Mouse (Mus musculus): ENCODE results near the gene Tnp1. TPM values are rescaled to one million over a fixed set of nuclear protein-coding genes. Genes with fewer than 3 reads are reported as not detected.

Tnp1 gene
- not detected in 2 replicates for total RNA-seq (2014; fragmentation: Nextera tagmentation)
- not detected in 2 replicates for total RNA-seq (2017)
- polyA plus RNA-seq (2012): not detected in 2 replicates

- Histone ChIP-seq H3K9me3 (replicated peaks) (no peaks in the 10 kb centered on the region), H3K4me3 (ENCODE audit: low read depth, low read length) (no peak within 1 kb of the TSS), H3K4me1 (ENCODE audit: insufficient read depth, low read depth, low read length) (peaks cover 5% of the 10 kb centered on the region; the same call in 1 of the 2 replicates), H3K36me3 (replicated peaks) (no peaks in the 10 kb centered on the region), H3K27me3 (ENCODE audit: insufficient read depth, low read length) (peaks cover 12% of the 10 kb centered on the region; the same call in 1 of the 2 replicates)
- TF ChIP-seq CTCF (IDR thresholded peaks at IDR 0.05; ENCODE audit: low read depth, low read length) (no peak), GATA2 (IDR thresholded peaks at IDR 0.05; ENCODE audit: borderline replicate concordance, low read depth, low read length) (no peak), TAL1 (conservative IDR thresholded peaks at IDR 0.05; ENCODE audit: low read depth, low read length) (no peak), POLR2AphosphoS5 (IDR thresholded peaks at IDR 0.05; ENCODE audit: insufficient replicate concordance, low read depth, low read length) (no peak), GATA1 (IDR thresholded peaks at IDR 0.05; ENCODE audit: borderline replicate concordance, low read length) (no peak)
- DNase-seq (ENCODE audit: low spot score) (no peak), ATAC-seq (ENCODE audit: extremely low read depth, insufficient number of reproducible peaks, low FRiP score, poor library complexity, severe bottlenecking) (no peak)
Measured at GRCm38 (mm10) chr1:73015731-73016130, at the start of gene Tnp1. Tnp1 (minus strand) TSS chr1:73015909.

DNA sequence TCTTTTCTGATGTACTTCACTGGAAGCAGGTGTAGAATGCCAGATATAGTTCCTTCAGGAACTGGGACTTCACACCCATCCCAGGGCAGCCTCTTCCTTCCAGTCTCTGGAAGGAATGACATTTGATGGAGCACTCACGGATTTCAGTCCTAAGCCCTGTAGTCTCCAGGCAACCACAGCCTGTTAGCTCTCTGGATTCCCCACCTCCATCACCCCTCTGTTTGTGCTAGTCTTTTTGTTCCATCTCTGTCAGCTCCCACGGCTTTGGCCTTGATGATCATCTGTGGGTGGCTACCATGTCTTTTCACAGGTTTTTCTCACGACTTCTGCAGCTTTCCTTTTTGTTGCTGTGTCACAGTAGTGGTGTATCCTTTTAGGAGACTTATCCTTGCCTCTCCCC is 48.6 kb upstream of the Tnp1 start:
- Histone ChIP-seq H3K9me3 (replicated peaks) (no peaks in the 10 kb centered on the region), H3K36me3 (replicated peaks) (no peaks in the 10 kb centered on the region), H3K27me3 (ENCODE audit: insufficient read depth, low read length) (peaks cover 23% of the 10 kb centered on the region; the same call in 1 of the 2 replicates), H3K4me3 (ENCODE audit: low read depth, low read length) (no peak overlapping the region), H3K4me1 (ENCODE audit: insufficient read depth, low read depth, low read length) (peaks cover 7% of the 10 kb centered on the region; the same call in 1 of the 2 replicates)
- TF ChIP-seq GATA1 (IDR thresholded peaks at IDR 0.05; ENCODE audit: borderline replicate concordance, low read length) (no peak), CTCF (IDR thresholded peaks at IDR 0.05; ENCODE audit: low read depth, low read length) (no peak), TAL1 (conservative IDR thresholded peaks at IDR 0.05; ENCODE audit: low read depth, low read length) (no peak), POLR2AphosphoS5 (IDR thresholded peaks at IDR 0.05; ENCODE audit: insufficient replicate concordance, low read depth, low read length) (no peak), GATA2 (IDR thresholded peaks at IDR 0.05; ENCODE audit: borderline replicate concordance, low read depth, low read length) (no peak)
- ATAC-seq (ENCODE audit: extremely low read depth, insufficient number of reproducible peaks, low FRiP score, poor library complexity, severe bottlenecking): no peak
- no peak for DNase-seq (ENCODE audit: low spot score)

DNA sequence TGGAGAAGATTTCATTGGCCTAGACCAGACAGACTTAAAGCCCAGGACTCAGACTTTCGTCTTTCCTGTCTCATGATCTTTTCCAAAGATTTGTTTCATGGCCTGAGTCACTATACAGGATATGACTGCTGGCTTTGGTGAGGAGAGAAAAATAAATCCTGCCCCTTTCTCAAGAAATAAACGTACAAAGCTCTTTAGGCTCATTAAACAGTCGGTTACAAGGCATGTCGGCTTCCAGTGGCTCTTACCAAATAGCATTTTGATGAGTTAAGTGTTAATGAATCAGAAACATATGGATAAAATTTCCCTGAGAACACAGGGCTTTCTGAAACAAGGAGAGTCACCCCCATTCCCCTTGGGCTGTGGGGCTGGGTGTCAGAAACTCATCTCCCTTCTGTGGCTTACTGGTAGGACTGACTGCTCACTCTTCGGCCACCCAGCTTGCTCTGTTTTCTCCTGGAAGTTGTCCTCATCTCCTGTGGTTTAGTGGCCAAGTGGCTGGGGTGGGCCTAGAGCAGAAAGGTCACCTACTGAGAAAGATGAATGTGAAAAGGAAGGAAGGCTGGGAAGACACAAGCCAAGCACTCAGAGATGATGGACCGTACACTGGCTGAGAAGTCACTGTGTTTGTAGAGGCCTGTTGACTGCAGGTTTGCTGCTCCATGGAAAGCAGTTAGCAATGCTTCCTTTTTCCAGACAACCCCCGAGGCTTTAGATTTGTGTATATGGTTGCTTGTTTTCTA is 46.0 kb upstream of the Tnp1 start:
- no peaks in the 10 kb centered on the region for H3K9me3 ChIP-seq (replicated peaks)
- H3K4me3 ChIP-seq (ENCODE audit: low read depth, low read length): no peak overlapping the region
- H3K4me1 ChIP-seq (ENCODE audit: insufficient read depth, low read depth, low read length): peaks cover 11% of the 10 kb centered on the region; the same call in 1 of the 2 replicates
- ATAC-seq (ENCODE audit: extremely low read depth, insufficient number of reproducible peaks, low FRiP score, poor library complexity, severe bottlenecking): no peak
- H3K27me3 ChIP-seq (ENCODE audit: insufficient read depth, low read length): peaks cover 23% of the 10 kb centered on the region; the same call in 1 of the 2 replicates
- no peaks in the 10 kb centered on the region for H3K36me3 ChIP-seq (replicated peaks)
- no peak for DNase-seq (ENCODE audit: low spot score)
- no peak for TF ChIP-seq GATA1 (IDR thresholded peaks at IDR 0.05; ENCODE audit: borderline replicate concordance, low read length)
- TF ChIP-seq GATA2 (IDR thresholded peaks at IDR 0.05; ENCODE audit: borderline replicate concordance, low read depth, low read length): no peak
- no peak for TF ChIP-seq CTCF (IDR thresholded peaks at IDR 0.05; ENCODE audit: low read depth, low read length)

DNA sequence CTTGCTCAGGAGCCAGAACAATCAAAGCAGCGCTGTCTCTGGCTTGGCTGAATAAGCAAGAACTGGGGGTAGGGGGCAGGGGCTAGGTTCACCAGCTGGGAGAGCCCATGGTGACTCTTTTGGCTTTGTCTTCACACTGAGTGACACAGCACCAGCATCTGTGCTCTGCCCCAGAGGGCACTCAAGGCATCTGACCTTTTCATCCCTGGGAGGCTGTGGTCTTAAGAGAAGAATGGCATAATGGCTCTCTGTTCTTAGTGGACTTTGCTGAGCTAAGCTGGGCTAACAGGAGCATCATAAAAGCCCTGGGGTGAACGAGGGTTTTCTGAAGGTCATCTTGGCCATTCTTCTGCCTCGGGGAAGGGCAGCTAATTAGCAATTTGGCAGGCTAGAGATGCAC is 44.6 kb upstream of the Tnp1 start:
- H3K4me3 ChIP-seq (ENCODE audit: low read depth, low read length): no peak overlapping the region
- H3K4me1 ChIP-seq (ENCODE audit: insufficient read depth, low read depth, low read length): peaks cover 11% of the 10 kb centered on the region; the same call in 1 of the 2 replicates
- H3K27me3 ChIP-seq (ENCODE audit: insufficient read depth, low read length): peaks cover 23% of the 10 kb centered on the region; the same call in 1 of the 2 replicates
- TF ChIP-seq GATA2 (IDR thresholded peaks at IDR 0.05; ENCODE audit: borderline replicate concordance, low read depth, low read length) (no peak), GATA1 (IDR thresholded peaks at IDR 0.05; ENCODE audit: borderline replicate concordance, low read length) (no peak), CTCF (IDR thresholded peaks at IDR 0.05; ENCODE audit: low read depth, low read length) (no peak), POLR2AphosphoS5 (IDR thresholded peaks at IDR 0.05; ENCODE audit: insufficient replicate concordance, low read depth, low read length) (no peak), TAL1 (conservative IDR thresholded peaks at IDR 0.05; ENCODE audit: low read depth, low read length) (no peak)
- ATAC-seq (ENCODE audit: extremely low read depth, insufficient number of reproducible peaks, low FRiP score, poor library complexity, severe bottlenecking) (no peak), DNase-seq (ENCODE audit: low spot score) (no peak)
- H3K9me3 ChIP-seq (replicated peaks): no peaks in the 10 kb centered on the region
- H3K36me3 ChIP-seq (replicated peaks): no peaks in the 10 kb centered on the region

DNA sequence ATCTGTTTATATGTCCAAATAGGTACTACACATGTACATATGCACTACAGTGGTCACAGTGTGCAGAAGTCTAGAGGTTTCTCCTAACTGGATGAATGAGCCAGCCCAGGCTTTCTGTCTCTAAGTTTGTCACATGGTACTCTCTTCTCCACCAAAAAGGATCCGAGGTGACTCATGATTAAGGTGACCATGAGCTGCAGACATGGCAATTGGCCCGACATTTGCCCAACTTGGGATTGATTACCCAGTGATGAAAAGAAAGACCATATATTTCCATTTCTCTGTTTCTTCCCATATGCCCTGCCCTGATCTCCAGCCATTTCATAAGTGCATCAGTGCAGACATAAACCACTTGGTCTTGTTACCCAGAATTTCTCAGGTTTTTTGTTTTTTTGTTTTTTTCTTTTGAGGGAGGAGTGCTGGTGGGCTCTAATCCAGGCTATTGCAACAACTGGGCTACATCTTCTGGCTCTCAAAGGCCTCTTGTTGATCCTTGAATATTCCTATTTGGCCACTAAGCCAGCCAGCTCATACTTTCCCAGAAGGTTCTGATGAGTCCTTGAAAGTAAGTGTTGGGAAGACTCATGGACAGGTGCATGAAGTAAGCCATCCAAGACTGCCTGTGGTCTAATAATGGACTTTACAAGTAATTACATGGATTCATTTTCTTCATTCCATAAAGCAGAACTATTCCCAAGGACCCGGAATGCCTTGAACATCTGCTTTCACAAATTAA is 40.7 kb upstream of the Tnp1 start:
- no peaks in the 10 kb centered on the region for H3K36me3 ChIP-seq (replicated peaks)
- ATAC-seq (ENCODE audit: extremely low read depth, insufficient number of reproducible peaks, low FRiP score, poor library complexity, severe bottlenecking) (no peak), DNase-seq (ENCODE audit: low spot score) (no peak)
- H3K27me3 ChIP-seq (ENCODE audit: insufficient read depth, low read length): peaks cover 7% of the 10 kb centered on the region; the same call in 1 of the 2 replicates
- no peaks in the 10 kb centered on the region for H3K9me3 ChIP-seq (replicated peaks)
- TF ChIP-seq CTCF (IDR thresholded peaks at IDR 0.05; ENCODE audit: low read depth, low read length): no peak
- TF ChIP-seq TAL1 (conservative IDR thresholded peaks at IDR 0.05; ENCODE audit: low read depth, low read length): no peak
- TF ChIP-seq GATA1 (IDR thresholded peaks at IDR 0.05; ENCODE audit: borderline replicate concordance, low read length): no peak
- no peak for TF ChIP-seq GATA2 (IDR thresholded peaks at IDR 0.05; ENCODE audit: borderline replicate concordance, low read depth, low read length)
- H3K4me1 ChIP-seq (ENCODE audit: insufficient read depth, low read depth, low read length): peaks cover 15% of the 10 kb centered on the region
- no peak overlapping the region for H3K4me3 ChIP-seq (ENCODE audit: low read depth, low read length)

DNA sequence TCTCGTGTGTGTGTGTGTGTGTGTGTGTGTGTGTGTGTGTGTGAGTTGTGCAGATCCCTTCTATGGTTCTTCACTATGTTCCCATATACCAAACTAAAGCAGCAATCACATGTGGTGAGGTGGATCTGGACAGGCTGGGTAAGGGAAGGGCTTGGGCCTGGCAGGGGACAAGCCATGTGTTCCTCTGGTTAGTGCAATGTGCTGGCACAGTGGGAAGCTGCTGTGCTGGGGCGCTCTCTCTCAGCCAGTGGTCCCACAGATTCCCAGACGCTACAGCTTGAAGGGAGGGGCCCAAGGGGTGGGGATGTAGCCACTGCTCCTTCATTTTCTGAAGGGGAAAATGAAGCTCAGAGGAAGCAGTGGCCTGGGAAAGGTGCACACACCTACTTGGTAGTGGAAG is 40.1 kb upstream of the Tnp1 start:
- Histone ChIP-seq H3K36me3 (replicated peaks) (no peaks in the 10 kb centered on the region), H3K9me3 (replicated peaks) (no peaks in the 10 kb centered on the region), H3K4me3 (ENCODE audit: low read depth, low read length) (no peak overlapping the region), H3K4me1 (ENCODE audit: insufficient read depth, low read depth, low read length) (peaks cover 15% of the 10 kb centered on the region), H3K27me3 (ENCODE audit: insufficient read depth, low read length) (peaks cover 6% of the 10 kb centered on the region; the same call in 1 of the 2 replicates)
- TF ChIP-seq CTCF (IDR thresholded peaks at IDR 0.05; ENCODE audit: low read depth, low read length) (no peak), GATA1 (IDR thresholded peaks at IDR 0.05; ENCODE audit: borderline replicate concordance, low read length) (no peak), POLR2AphosphoS5 (IDR thresholded peaks at IDR 0.05; ENCODE audit: insufficient replicate concordance, low read depth, low read length) (no peak), TAL1 (conservative IDR thresholded peaks at IDR 0.05; ENCODE audit: low read depth, low read length) (no peak), GATA2 (IDR thresholded peaks at IDR 0.05; ENCODE audit: borderline replicate concordance, low read depth, low read length) (no peak)
- ATAC-seq (ENCODE audit: extremely low read depth, insufficient number of reproducible peaks, low FRiP score, poor library complexity, severe bottlenecking) (no peak), DNase-seq (ENCODE audit: low spot score) (no peak)

Data from G1E (cell line).